16 mouse cellular contexts compared by ENCODE assay signal in genomic region chr3:85340491-85340890, GRCm38 (mm10).
DNase-seq lines count a peak whose midpoint lies in the region; ATAC-seq and TF ChIP-seq lines count a peak whose summit lies in the region.
"Had no signal": no experiment of that assay in that cellular context is flagged by ENCODE, and none has a peak within 500 bp of the region (broad histone marks: within the 10 kb centered on the region; RNA-seq: fewer than 3 reads in every experiment).

No protein-coding gene starts in this region.

- no peaks in the 10 kb centered on the region for H3K27me3 ChIP-seq in heart, embryonic 15.5 days
- H3K27me3 ChIP-seq: liver, embryonic 13.5 days; midbrain, embryonic 12.5 days had no signal

- WGBS in heart, embryonic 15.5 days: 40% methylated on average over 3 of the region's 3 CpGs

- peak overlapping the region; percentile 16; the same call in 1 of the 2 replicates for H3K27ac ChIP-seq in heart, embryonic 15.5 days
- H3K27ac ChIP-seq in layer of hippocampus, adult 2 months: peak overlapping the region; percentile 90
- H3K27ac ChIP-seq: liver, embryonic 13.5 days; midbrain, embryonic 12.5 days; stomach, postnatal 0 days had no signal

- no peak; the same call in 1 of the 2 replicates for TF ChIP-seq CTCF in layer of hippocampus, adult 2 months (conservative IDR thresholded peaks at IDR 0.05)

- H3K4me3 ChIP-seq in heart, embryonic 15.5 days: no peak overlapping the region
- no peak overlapping the region for H3K4me3 ChIP-seq in layer of hippocampus, adult 2 months
- H3K4me3 ChIP-seq: liver, embryonic 13.5 days; midbrain, embryonic 12.5 days had no signal

- no peaks in the 10 kb centered on the region for H3K9me3 ChIP-seq in heart, embryonic 15.5 days (replicated peaks)
- H3K9me3 ChIP-seq: liver, embryonic 13.5 days; midbrain, embryonic 12.5 days had no signal

- no peaks in the 10 kb centered on the region for H3K36me3 ChIP-seq in heart, embryonic 15.5 days
- H3K36me3 ChIP-seq: liver, embryonic 13.5 days; midbrain, embryonic 12.5 days had no signal

- no peak for ATAC-seq in heart, embryonic 15.5 days (replicated peaks; ENCODE audit: insufficient number of reproducible peaks, insufficient read depth, low FRiP score, low read depth)
- ATAC-seq: forebrain, embryonic 14.5 days had no signal

- DNase-seq in adrenal gland, postnatal 14 days: peak; percentile 9
- no peak for DNase-seq in adrenal gland, postnatal 25 days
- no peak for DNase-seq in heart, adult 18-20 months
- no peak for DNase-seq in layer of hippocampus, adult 2 months (ENCODE audit: low spot score in 2 of 2)
- no peak for DNase-seq in layer of hippocampus, adult 8-10 months (ENCODE audit: low spot score in 2 of 2)
- peak; percentile 62 for DNase-seq in brain, adult 2 months (ENCODE audit: low read depth, low spot score)
- no peak for DNase-seq in retina, postnatal 1 day
- DNase-seq: layer of hippocampus, postnatal 36 days; liver, embryonic 13.5 days; lung, postnatal 14 days; right cerebral cortex, postnatal 14 days; thymus, postnatal 36 days had no signal

- H3K4me2 ChIP-seq in heart, embryonic 15.5 days: no peak overlapping the region
- H3K4me2 ChIP-seq: liver, embryonic 13.5 days; midbrain, embryonic 12.5 days had no signal

- no peak overlapping the region for H3K9ac ChIP-seq in heart, embryonic 15.5 days
- H3K9ac ChIP-seq: liver, embryonic 13.5 days; midbrain, embryonic 12.5 days had no signal

- peaks cover 22% of the 10 kb centered on the region for H3K4me1 ChIP-seq in heart, embryonic 15.5 days (replicated peaks)
- H3K4me1 ChIP-seq: liver, embryonic 13.5 days had no signal

Comparison
In these comparisons a context has a peak if more than half of its experiments do, and no peak if none do; other contexts are left out.
1. DNase-seq: peak in adrenal gland, postnatal 14 days (single experiment) and brain, adult 2 months (single experiment); none in adrenal gland, postnatal 25 days (single experiment), heart, adult 18-20 months (0 of 2), layer of hippocampus, adult 2 months (0 of 2), layer of hippocampus, adult 8-10 months (0 of 2) and retina, postnatal 1 day (single experiment).